Mouse (Mus musculus) neural tube, embryonic 10.5 days (tissue): ENCODE measurements at regions not wholly inside any gene's neighbourhood (a gene's known extent, or its start where the extent isn't known, plus 50 kb on each side); places are given as distances from the start of the nearest gene placed in this dataset.

Source experiments
- DNase-seq: peaks from one replicate; pipeline ENCODE4 v3.0.0-alpha.2; 2017; ENCODE audit warnings: low spot score; ENCODE audit errors: extremely low spot score

DNA sequence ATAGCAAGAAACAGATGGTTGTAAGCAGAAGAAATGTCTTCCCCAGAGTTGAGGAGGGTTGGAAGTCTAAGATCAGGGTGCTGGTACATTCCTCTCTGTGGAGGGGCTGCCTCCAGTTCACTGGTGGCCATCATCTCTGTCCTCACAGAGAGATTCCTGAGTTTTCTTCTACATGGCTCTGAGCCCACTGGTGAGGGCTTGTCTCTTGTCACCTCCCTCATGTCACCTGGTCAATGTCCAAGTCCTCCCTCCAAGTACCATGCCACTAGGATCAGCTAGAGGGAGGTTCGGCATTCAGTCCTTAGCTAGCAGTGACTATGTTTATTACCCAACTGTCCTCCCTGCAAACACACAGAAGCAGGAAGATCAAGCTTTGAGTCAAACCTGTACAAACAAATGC, 258.3 kb downstream of the Tgfb2 start:
- DNase-seq: no peak

DNA sequence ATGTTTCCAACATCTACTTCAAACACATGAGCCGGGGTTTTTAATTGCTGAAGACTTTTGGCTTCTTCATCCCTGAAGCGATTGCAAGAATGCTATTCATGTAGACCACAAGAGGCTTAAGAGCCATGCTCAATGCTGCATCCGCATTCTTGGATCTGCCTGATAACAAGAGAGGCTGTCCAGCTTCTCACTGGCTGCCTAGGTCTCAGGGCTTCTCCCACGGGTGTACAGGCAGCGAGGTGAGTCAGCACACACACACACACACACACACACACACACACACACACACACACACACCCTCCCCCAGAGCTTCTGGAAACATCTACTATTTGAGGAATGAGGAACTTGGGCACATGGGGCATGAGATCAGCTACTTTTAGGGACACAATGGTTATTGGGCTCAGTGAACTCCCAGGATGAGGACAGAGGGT, 261.1 kb downstream of the Tgfb2 start:
- DNase-seq: no peak

GRCm38 (mm10) chr1:186442160-186442559, 263.6 kb downstream of the Tgfb2 start:
- DNase-seq: no peak

DNA sequence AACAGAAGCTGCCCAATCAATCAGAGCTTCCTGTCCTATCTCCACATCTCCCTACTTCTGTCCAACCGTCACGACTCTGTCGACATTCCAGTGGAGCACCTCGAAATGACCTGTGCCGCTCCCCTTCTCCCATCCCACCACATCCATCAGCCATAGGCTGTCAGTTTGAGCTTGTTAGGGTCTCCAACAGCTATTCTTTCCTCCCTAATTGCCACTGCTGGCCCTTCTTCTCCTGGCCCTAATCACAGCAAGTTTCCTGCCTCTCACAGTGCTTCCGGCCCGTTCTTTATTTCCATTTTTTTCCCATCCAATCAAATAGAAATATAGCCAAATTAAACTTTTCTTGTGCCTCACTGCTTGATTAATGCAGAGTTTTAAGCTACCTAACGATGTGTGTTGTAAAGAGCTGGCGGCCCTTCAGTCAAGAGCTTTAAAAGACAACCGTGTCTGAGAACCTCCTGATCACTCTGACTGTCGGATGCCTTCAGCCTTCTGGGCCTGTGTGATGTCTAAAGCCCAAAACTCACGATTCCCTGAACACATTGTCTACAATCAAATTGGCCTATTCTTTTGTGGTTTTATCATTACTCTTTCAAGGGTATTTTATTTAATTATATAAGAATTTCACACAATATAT, 270.3 kb downstream of the Tgfb2 start:
- DNase-seq: peak; percentile 34

DNA sequence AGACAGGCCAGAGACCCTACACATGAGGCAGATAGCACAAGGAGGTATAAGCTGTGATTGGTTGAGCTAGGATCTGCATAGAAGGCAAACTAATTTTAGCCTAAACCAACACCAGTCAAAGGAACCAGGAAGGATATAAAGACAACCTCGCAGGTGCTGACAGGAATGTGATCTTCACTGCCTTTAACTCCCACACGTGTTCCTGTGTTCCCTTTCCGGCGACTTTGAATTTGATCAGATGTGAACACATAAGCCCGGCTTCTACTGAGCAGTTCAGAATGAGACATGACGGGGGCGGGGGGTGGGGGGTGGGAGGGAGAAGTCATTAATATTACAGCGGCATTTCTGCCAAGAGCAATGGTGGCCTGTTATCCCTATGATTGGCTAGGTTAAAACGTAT, 271.0 kb downstream of the Tgfb2 start:
- DNase-seq: no peak

DNA sequence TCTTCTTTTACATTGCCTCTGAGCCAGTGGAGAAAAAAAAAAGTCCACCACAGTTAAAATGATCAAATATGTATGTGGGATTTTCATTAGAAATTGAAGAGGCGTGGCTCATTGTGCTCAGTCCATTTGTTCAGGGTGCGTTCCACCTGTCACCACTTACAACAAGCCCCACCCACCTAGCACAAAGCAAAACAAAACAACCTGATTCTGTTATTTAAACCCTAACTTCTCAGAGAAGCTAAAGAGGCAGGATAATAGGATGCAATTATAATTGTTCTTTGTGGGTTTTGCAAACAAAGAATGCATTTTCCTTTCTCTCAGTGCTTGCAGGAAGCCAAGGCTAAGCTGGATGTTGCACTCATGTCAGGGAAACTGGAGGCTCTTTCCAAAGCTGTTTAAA, 271.8 kb downstream of the Tgfb2 start:
- no peak for DNase-seq

GRCm38 (mm10) chr1:186433169-186433665, 272.6 kb downstream of the Tgfb2 start:
- no peak for DNase-seq

GRCm38 (mm10) chr1:186425421-186425820, 280.4 kb downstream of the Tgfb2 start:
- no peak for DNase-seq

- DNase-seq: no peak
Observed at GRCm38 (mm10) chr1:186424084-186424483, 281.7 kb downstream of the Tgfb2 start.

GRCm38 (mm10) chr1:186417101-186417500, 288.7 kb downstream of the Tgfb2 start:
- no peak for DNase-seq

- no peak for DNase-seq
Observed at GRCm38 (mm10) chr1:186415321-186415720, 290.5 kb downstream of the Tgfb2 start.

- DNase-seq: no peak
Observed at GRCm38 (mm10) chr1:186413886-186414245, 291.9 kb downstream of the Tgfb2 start.

GRCm38 (mm10) chr1:186413064-186413885, 292.5 kb downstream of the Tgfb2 start:
- no peak for DNase-seq

GRCm38 (mm10) chr1:186412296-186412695, 293.5 kb downstream of the Tgfb2 start:
- no peak for DNase-seq

DNA sequence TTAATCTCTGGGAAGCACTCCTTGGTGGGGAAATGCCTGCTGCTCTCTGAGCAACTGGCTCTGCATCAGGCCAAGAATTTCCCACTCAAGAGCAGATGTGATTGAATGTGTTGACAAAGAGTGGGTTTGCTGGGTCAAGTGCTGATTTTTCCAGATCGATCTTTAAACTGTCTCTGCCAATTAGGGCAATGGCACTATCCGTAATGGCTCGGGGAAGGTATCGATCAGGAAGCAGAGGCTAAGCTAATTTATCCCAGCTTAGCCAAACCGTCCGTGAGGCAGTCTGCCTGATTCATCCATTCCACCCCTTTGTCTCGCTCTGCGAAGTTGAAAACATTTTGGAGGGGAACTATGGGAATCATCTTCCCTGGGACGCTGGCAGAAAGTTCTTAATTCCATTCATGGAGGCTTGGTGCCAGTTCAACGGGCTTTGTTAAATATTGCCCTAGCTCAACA, 291.9 kb upstream of the Lyplal1 start:
- DNase-seq: no peak

GRCm38 (mm10) chr1:186407656-186408055, 290.5 kb upstream of the Lyplal1 start:
- no peak for DNase-seq

- DNase-seq: no peak
Observed at GRCm38 (mm10) chr1:186405693-186406092, 288.6 kb upstream of the Lyplal1 start.

DNA sequence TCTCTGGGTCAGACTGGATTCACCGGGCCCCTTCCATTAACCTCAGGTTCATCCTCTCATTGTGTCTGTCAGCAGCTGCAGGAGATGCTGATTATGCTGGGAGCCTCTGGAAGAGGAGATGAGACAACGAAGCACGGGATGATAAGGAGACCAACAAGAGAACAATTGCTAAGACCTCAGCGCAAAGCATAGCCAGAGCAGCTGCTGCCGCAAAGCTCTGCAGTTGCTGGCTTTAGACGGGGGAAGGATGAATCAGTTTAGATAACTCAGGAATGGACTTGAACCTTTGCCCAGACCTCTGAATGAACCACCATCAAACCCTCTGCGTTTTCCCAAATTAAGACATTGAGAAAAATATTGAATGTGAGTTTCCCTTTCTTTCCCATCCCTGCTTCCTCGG, 282.7 kb upstream of the Lyplal1 start:
- DNase-seq: no peak

DNA sequence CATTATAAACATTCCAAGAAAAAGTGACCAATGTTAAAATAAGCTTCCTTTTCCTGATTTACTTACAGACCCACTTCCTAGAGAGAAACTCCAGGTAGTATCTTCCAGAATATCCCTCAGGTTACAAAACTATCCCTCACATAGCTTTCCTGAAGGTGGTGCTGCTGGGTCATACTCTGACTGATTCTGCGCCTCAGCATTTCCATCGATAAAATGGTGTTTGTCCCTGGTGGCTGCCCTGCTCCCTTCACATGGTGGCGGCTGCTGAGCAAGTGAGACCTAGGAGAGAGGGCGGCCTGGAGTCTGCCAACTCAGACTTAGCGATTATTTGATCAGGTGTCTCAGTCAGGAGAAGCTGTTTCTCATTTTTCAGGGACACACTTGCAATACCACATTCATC, 275.9 kb upstream of the Lyplal1 start:
- no peak for DNase-seq

DNA sequence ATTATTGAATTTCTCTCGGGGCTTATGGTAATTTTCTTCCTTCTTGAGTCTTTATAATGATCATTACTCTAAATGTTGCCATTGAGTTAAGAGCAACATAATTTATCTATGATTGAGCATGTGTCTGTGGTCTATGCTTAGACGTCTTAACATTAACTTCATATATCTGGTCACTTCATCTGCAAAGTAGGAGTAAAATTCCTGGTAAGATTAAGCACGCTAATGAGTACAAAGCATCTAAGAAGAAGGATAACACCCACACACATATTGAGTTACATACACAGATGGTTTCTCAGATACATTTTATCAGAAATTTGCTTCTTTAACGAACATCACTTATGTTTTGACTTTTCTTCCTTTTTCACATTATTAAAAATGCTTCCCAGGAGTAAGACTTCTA, 267.3 kb upstream of the Lyplal1 start:
- DNase-seq: no peak

- DNase-seq: no peak
Observed at GRCm38 (mm10) chr1:186383453-186383852, 266.3 kb upstream of the Lyplal1 start.

GRCm38 (mm10) chr1:186383006-186383405, 265.9 kb upstream of the Lyplal1 start:
- no peak for DNase-seq
